Mouse (Mus musculus) hindbrain, embryonic 15.5 days (tissue): Measurements from ENCODE around the gene Gpn2. TPM values are rescaled to one million over a fixed set of nuclear protein-coding genes. Genes with fewer than 3 reads are reported as not detected.

Source experiments
- ATAC-seq: fragments of 200-750 bp; cut with Nextera tagmentation; 2 replicates; pipeline ENCODE4 v1.8.0; 2017; ENCODE audit warnings: low read depth, moderate number of reproducible peaks, moderate TSS enrichment; ENCODE audit not compliant: low FRiP score
- H3K27ac ChIP-seq: fragments of 300-500 bp; sonication (generic); replicated peaks from 2 replicates; pipeline ENCODE4 v1.5.1; 2015; ENCODE audit warnings: mild to moderate bottlenecking, inconsistent platforms
- H3K27me3 ChIP-seq: fragments of 300-500 bp; sonication (generic); 2 replicates; pipeline ENCODE4 v1.6.1; 2015; ENCODE audit warnings: control low read depth, inconsistent platforms
- H3K36me3 ChIP-seq: fragments of 300-500 bp; sonication (generic); 2 replicates; pipeline ENCODE4 v1.6.1; 2015; ENCODE audit warnings: control low read depth, inconsistent platforms
- H3K4me1 ChIP-seq: fragments of 300-500 bp; sonication (generic); replicated peaks from 2 replicates; pipeline ENCODE4 v1.6.1; 2015; ENCODE audit warnings: control low read depth, inconsistent platforms
- H3K4me2 ChIP-seq: fragments of 300-500 bp; sonication (generic); 2 replicates; pipeline ENCODE4 v1.6.1; 2015; ENCODE audit warnings: moderate library complexity, mild to moderate bottlenecking, inconsistent platforms
- H3K4me3 ChIP-seq: fragments of 300-500 bp; sonication (generic); 2 replicates; pipeline ENCODE4 v1.5.1; 2015; ENCODE audit warnings: mild to moderate bottlenecking, inconsistent platforms
- H3K9ac ChIP-seq: fragments of 300-500 bp; sonication (generic); 2 replicates; pipeline ENCODE4 v1.6.1; 2015; ENCODE audit warnings: inconsistent platforms
- H3K9me3 ChIP-seq: fragments of 300-500 bp; sonication (generic); 2 replicates; pipeline ENCODE4 v1.6.1; 2016; ENCODE audit warnings: control low read depth, inconsistent platforms
- WGBS: fragments of 180-500 bp; shearing (Covaris S2); methylation state at CpG from one replicate; pipeline ENCODE4 v1.1.7; 2015; 5-methylcytosine and 5-hydroxymethylcytosine counted together
- polyA plus RNA-seq: library from polyadenylated mRNA; unstranded; fragments of >200 nt; fragmentation: Nextera tagmentation; extraction: Ambion mirVana; gene quantifications from 2 replicates; pipeline ENCODE4 v1.2.1, GENCODE M21; 2015

The Gpn2 gene
- polyA plus RNA-seq = 17.6 and 19.7 TPM in 2 replicates

DNA sequence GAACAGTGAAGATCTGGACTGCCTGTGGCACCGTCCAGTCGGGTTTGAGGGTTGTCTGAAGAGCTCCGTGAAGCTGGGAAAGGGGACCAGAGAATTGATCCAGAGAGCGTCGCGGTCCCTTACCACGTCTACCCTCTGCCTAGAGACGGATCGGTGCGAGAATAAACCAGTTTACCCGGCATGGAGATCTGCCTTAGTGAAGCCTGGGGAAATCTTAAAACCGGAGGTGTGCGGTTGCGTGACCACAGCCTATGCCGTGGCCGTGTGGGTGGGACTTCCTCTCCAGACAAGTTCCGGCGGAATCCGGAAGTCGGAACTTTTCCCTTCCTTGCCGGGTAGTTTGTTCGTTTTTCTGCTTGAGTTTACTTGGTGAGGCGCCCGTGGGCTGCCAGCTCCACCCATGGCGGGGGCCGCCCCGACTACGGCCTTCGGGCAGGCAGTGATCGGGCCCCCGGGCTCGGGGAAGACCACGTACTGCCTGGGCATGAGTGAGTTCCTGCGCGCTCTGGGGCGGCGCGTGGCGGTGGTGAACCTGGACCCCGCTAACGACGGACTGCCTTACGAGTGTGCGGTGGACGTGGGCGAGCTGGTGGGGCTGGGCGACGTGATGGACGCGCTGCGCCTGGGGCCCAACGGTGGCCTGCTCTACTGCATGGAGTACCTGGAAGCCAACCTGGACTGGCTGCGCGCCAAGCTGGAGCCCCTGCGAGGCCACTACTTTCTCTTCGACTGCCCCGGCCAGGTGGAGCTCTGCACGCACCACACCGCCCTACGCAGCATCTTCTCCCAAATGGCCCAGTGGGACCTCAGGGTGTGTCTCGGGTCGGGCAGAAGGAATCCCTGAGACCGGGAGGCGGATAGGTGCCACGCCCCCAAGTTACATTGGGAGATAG lies at the start of gene Gpn2:
Gene Gpn2, plus strand, starts transcription at position 304 of the 893 bp plus-strand sequence.
- Histone ChIP-seq H3K9ac (peak within 1 kb of the TSS; percentile 78), H3K27ac (peak within 1 kb of the TSS; percentile 82), H3K27me3 (no peaks in the 10 kb centered on the region), H3K4me1 (peaks cover 19% of the 10 kb centered on the region), H3K4me2 (peak within 1 kb of the TSS; percentile 96), H3K9me3 (no peaks in the 10 kb centered on the region), H3K36me3 (peaks cover 48% of the 10 kb centered on the region), H3K4me3 (peak within 1 kb of the TSS; percentile 89)
- ATAC-seq = peak; percentile 93
- WGBS = 1% methylated on average over 65 of the region's 65 CpGs

DNA sequence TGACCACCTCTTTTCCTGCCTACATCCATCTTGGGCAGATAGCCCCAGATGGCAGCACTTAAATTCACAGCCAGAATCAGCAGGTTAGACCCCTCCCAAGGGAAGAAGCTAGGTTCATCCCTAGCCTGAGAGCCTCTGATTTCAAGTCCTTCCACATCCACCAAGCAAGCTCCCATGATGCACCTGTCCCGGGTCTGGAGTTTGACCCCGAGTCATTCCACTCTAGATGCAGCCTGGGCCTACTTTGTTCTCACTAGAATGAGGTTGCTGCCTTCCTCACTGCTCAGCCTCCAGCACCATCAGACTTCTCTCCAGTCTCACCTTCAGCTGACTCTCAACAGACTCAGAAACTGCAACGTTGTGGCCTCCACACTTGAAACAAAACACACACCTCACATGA lies 48.1 kb upstream of the Gpn2 start:
- no peak overlapping the region for H3K4me3 ChIP-seq
- no peak overlapping the region for H3K9ac ChIP-seq
- no peaks in the 10 kb centered on the region for H3K4me1 ChIP-seq
- no peak overlapping the region for H3K27ac ChIP-seq
- no peaks in the 10 kb centered on the region for H3K9me3 ChIP-seq
- 88% methylated on average over 3 of the region's 3 CpGs for WGBS
- no peaks in the 10 kb centered on the region for H3K27me3 ChIP-seq
- ATAC-seq = no peak
- peaks cover 63% of the 10 kb centered on the region for H3K36me3 ChIP-seq
- H3K4me2 ChIP-seq = no peak overlapping the region

DNA sequence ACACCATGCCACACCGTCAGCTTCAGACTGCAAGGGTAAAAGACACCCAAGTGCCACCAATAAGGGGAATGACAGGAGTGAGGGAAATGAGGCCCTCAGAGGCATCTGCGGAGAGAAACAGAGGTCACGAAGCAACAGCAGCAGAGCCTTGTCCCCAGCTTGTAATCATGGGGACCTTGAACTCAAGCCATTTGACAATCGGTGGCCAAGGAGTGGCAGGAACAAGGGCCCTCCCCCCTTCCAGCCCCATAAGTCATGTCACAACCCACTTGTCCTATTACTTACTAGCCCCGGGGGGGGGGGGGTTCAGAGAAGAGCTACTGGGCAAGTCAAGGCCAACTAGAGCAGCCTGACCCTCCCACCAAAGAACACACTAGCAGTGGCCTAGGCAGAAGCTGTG lies 47.5 kb upstream of the Gpn2 start:
- H3K4me2 ChIP-seq = no peak overlapping the region
- H3K4me1 ChIP-seq = no peaks in the 10 kb centered on the region
- H3K9ac ChIP-seq = no peak overlapping the region
- H3K27me3 ChIP-seq = no peaks in the 10 kb centered on the region
- H3K27ac ChIP-seq = no peak overlapping the region
- peaks cover 58% of the 10 kb centered on the region for H3K36me3 ChIP-seq
- ATAC-seq = no peak
- 90% methylated on average over 5 of the region's 5 CpGs for WGBS
- no peaks in the 10 kb centered on the region for H3K9me3 ChIP-seq
- no peak overlapping the region for H3K4me3 ChIP-seq

- H3K4me3 ChIP-seq = peak within 1 kb of the TSS; percentile 95
- peak within 1 kb of the TSS; percentile 88 for H3K27ac ChIP-seq
- ATAC-seq = peak; percentile 99
- H3K27me3 ChIP-seq = no peaks in the 10 kb centered on the region
- H3K9me3 ChIP-seq = no peaks in the 10 kb centered on the region
- peak within 1 kb of the TSS; percentile 87 for H3K9ac ChIP-seq
- peaks cover 23% of the 10 kb centered on the region for H3K4me1 ChIP-seq
- WGBS = under 1% methylated on average over 71 of the region's 77 CpGs
- H3K36me3 ChIP-seq = peaks cover 15% of the 10 kb centered on the region; the same call in 1 of the 2 replicates
- peak within 1 kb of the TSS; percentile 88 for H3K4me2 ChIP-seq
Observed at GRCm38 (mm10) chr4:133545272-133546231, 38.6 kb upstream of the Gpn2 start, which contains the start of gene Nudc. Gene Nudc, minus strand, starts transcription at chr4:133545996.

DNA sequence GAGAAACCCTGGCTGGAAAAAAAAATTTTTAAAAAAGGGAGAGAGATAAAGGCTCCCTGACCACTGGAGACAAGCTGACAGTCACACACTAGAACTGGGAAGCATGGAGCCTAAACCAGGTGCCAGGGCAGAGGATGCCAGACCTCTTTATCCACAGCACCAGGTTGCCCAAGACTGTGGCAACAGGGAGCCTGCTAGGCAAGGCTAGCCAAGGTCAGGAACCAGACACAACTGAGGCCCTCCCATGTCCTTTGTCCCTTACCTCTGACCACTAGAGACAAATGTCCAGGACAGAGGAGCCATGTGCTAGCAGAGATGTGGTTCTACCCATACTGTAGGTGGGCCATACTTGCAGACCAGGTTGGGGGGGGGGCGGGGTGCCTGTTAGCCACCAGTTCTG lies 32.1 kb upstream of the Gpn2 start:
- no peaks in the 10 kb centered on the region for H3K27me3 ChIP-seq
- WGBS = 88% methylated on average over 1 of the region's 1 CpGs
- ATAC-seq = no peak

GRCm38 (mm10) chr4:133552768-133553447 lies 31.3 kb upstream of the Gpn2 start, which contains the start of gene Nr0b2:
Gene Nr0b2, plus strand, starts transcription at chr4:133553376.
- no peak for ATAC-seq
- 75% methylated on average over 10 of the region's 10 CpGs for WGBS
- no peaks in the 10 kb centered on the region for H3K27me3 ChIP-seq
- H3K4me2 ChIP-seq = no peak within 1 kb of the TSS
- H3K9me3 ChIP-seq = no peaks in the 10 kb centered on the region
- no peak within 1 kb of the TSS for H3K27ac ChIP-seq
- no peak within 1 kb of the TSS for H3K9ac ChIP-seq
- H3K36me3 ChIP-seq = no peaks in the 10 kb centered on the region
- no peak within 1 kb of the TSS for H3K4me3 ChIP-seq
- H3K4me1 ChIP-seq = no peaks in the 10 kb centered on the region

More for the DNA sequence above, 32.1 kb upstream of the Gpn2 start:
- H3K36me3 ChIP-seq = no peaks in the 10 kb centered on the region
- H3K9me3 ChIP-seq = no peaks in the 10 kb centered on the region
- no peak overlapping the region for H3K27ac ChIP-seq
- H3K4me1 ChIP-seq = no peaks in the 10 kb centered on the region
- H3K4me3 ChIP-seq = no peak overlapping the region
- no peak overlapping the region for H3K9ac ChIP-seq
- H3K4me2 ChIP-seq = no peak overlapping the region

DNA sequence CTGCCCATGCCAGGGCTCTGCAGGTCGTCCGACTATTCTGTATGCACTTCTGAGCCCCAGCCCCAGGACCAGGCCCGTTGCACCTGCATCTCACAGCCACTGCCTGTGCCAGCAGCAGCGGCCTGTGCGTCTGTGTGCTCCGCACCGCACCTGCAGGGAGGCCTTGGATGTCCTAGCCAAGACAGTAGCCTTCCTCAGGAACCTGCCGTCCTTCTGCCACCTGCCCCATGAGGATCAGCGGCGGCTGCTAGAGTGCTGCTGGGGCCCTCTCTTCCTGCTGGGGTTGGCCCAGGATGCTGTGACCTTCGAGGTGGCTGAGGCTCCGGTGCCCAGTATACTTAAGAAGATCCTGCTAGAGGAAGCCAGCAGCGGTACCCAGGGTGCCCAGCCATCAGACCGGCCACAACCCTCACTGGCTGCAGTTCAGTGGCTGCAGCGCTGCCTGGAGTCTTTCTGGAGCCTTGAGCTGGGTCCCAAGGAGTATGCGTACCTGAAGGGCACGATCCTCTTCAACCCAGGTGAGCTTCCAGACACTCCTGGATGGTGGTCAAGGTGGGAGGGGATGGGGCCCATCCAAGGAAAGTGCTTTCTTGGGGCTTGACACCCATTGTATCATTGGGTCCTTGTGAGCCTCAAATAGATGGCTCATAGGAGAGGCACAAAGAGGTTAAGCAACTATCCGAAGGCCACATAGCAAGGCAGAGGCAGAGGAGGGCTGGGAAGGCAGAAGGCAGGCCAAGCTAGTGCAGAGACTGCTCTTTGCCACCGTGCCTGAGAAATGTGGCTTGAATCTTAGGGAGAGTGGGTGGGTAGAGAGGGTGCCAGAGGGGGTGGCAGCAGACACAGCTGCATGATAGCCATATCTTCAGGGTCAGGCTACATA lies 30.5 kb upstream of the Gpn2 start:
- Histone ChIP-seq H3K27me3 (no peaks in the 10 kb centered on the region), H3K27ac (no peak overlapping the region), H3K4me1 (no peaks in the 10 kb centered on the region), H3K4me2 (no peak overlapping the region), H3K9me3 (no peaks in the 10 kb centered on the region), H3K9ac (no peak overlapping the region), H3K36me3 (no peaks in the 10 kb centered on the region), H3K4me3 (no peak overlapping the region)
- no peak for ATAC-seq
- 82% methylated on average over 19 of the region's 19 CpGs for WGBS

- Histone ChIP-seq H3K9me3 (no peaks in the 10 kb centered on the region), H3K36me3 (no peaks in the 10 kb centered on the region), H3K4me2 (no peak overlapping the region), H3K4me1 (no peaks in the 10 kb centered on the region), H3K4me3 (no peak overlapping the region), H3K27ac (no peak overlapping the region), H3K27me3 (no peaks in the 10 kb centered on the region), H3K9ac (no peak overlapping the region)
- ATAC-seq = no peak
- 27% methylated on average over 10 of the region's 10 CpGs for WGBS
Observed at GRCm38 (mm10) chr4:133557041-133557717, 27.0 kb upstream of the Gpn2 start.

DNA sequence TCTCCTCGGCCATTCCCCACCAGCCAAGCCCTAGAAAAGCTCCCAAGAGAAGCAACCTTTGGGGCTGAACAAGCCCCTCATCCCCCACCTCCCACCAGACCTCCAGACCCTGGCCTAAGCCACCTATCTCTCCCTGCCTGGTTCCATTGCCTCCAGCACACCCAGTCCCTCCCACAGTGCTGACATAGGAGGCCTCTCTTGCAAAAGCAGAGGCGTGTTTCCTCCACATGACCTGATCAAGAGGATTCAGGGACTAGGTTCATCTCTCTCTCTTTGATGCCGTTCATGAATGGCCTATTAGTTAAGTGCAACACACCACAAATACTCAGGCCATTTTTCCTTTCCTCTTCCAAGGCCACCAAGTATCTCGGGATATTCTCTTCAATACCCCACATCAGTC lies 24.3 kb upstream of the Gpn2 start:
- Histone ChIP-seq H3K4me1 (no peaks in the 10 kb centered on the region), H3K36me3 (no peaks in the 10 kb centered on the region), H3K4me3 (no peak overlapping the region), H3K27me3 (no peaks in the 10 kb centered on the region), H3K9me3 (no peaks in the 10 kb centered on the region), H3K27ac (no peak overlapping the region), H3K9ac (no peak overlapping the region), H3K4me2 (no peak overlapping the region)
- no peak for ATAC-seq
- WGBS = 83% methylated on average over 4 of the region's 4 CpGs

GRCm38 (mm10) chr4:133561622-133562021 lies 22.5 kb upstream of the Gpn2 start:
- Histone ChIP-seq H3K9ac (no peak overlapping the region), H3K27me3 (no peaks in the 10 kb centered on the region), H3K27ac (no peak overlapping the region), H3K9me3 (no peaks in the 10 kb centered on the region), H3K36me3 (no peaks in the 10 kb centered on the region), H3K4me2 (no peak overlapping the region), H3K4me1 (no peaks in the 10 kb centered on the region), H3K4me3 (no peak overlapping the region)
- 77% methylated on average over 4 of the region's 4 CpGs for WGBS
- ATAC-seq = no peak
